ENCODE assay signal across 31 mouse cellular contexts in genomic region chr7:102116579-102117331, GRCm38 (mm10). TPM values are rescaled to one million over a fixed set of nuclear protein-coding genes. Genes with fewer than 3 reads are reported as not detected.
DNase-seq lines count a peak whose midpoint lies in the region; ATAC-seq and TF ChIP-seq lines count a peak whose summit lies in the region.
"Had no signal": no experiment of that assay in that cellular context is flagged by ENCODE, and none has a peak within 500 bp of the region (broad histone marks: within the 10 kb centered on the region; RNA-seq: fewer than 3 reads in every experiment).

Gene Chrna10, minus strand, starts transcription at chr7:102116828.

- WGBS in kidney, embryonic 16.5 days, result 42% methylated on average over 7 of the region's 7 CpGs
- WGBS in kidney, adult 2 months, result 46% methylated on average over 7 of the region's 7 CpGs

- peaks cover 34% of the 10 kb centered on the region for H3K36me3 ChIP-seq in kidney, embryonic 16.5 days (ENCODE audit: insufficient read depth, low read length)
- H3K36me3 ChIP-seq in kidney, adult 2 months (ENCODE audit: control insufficient read depth, insufficient read depth, low read length), result 0 out of 2 replicates have a peak, but pooled peaks cover 3% of the 10 kb centered on the region
- peaks cover 37% of the 10 kb centered on the region for H3K36me3 ChIP-seq in megakaryocyte, embryonic 14.5 days (replicated peaks; ENCODE audit: low read length)

- no peak within 1 kb of the TSS for H3K9ac ChIP-seq in kidney, embryonic 16.5 days (replicated peaks; ENCODE audit: low read length)
- H3K9ac ChIP-seq: embryonic facial prominence, embryonic 12.5 days; forebrain, embryonic 12.5 days; hindbrain, embryonic 15.5 days; kidney, embryonic 15.5 days; liver, embryonic 14.5 days; neural tube, embryonic 12.5 days had no signal

- TF ChIP-seq CTCF in gastrocnemius, adult 2 months (IDR thresholded peaks at IDR 0.05), result no peak
- TF ChIP-seq CTCF in kidney, adult 2 months (conservative IDR thresholded peaks at IDR 0.05; ENCODE audit: insufficient read depth, insufficient read length, low read depth, low read length), result no peak

- H3K4me3 ChIP-seq in gastrocnemius, adult 2 months, result no peak within 1 kb of the TSS
- no peak within 1 kb of the TSS for H3K4me3 ChIP-seq in kidney, embryonic 16.5 days (ENCODE audit: low read length)
- no peak within 1 kb of the TSS for H3K4me3 ChIP-seq in kidney, adult 2 months (ENCODE audit: insufficient read depth, low read depth, low read length)
- H3K4me3 ChIP-seq in megakaryocyte, embryonic 14.5 days (replicated peaks), result peak within 1 kb of the TSS; percentile 38
- H3K4me3 ChIP-seq: embryonic facial prominence, embryonic 12.5 days; erythroblast, embryonic 14.5 days; forebrain, embryonic 12.5 days; hindbrain, embryonic 15.5 days; kidney, embryonic 15.5 days; left cerebral cortex, adult 2 months; neural tube, embryonic 12.5 days had no signal

- no peaks in the 10 kb centered on the region for H3K27me3 ChIP-seq in kidney, embryonic 16.5 days (ENCODE audit: insufficient read depth, low read length)
- no peaks in the 10 kb centered on the region for H3K27me3 ChIP-seq in kidney, adult 2 months (replicated peaks; ENCODE audit: control insufficient read depth, insufficient read depth, low read length)
- peaks cover 23% of the 10 kb centered on the region for H3K27me3 ChIP-seq in megakaryocyte, embryonic 14.5 days (replicated peaks)
- H3K27me3 ChIP-seq: embryonic facial prominence, embryonic 12.5 days; forebrain, embryonic 12.5 days; hindbrain, embryonic 15.5 days; kidney, embryonic 15.5 days; neural tube, embryonic 12.5 days had no signal

- H3K9me3 ChIP-seq in kidney, embryonic 16.5 days (ENCODE audit: low read length), result no peaks in the 10 kb centered on the region
- no peaks in the 10 kb centered on the region for H3K9me3 ChIP-seq in megakaryocyte, embryonic 14.5 days
- H3K9me3 ChIP-seq: embryonic facial prominence, embryonic 12.5 days; forebrain, embryonic 12.5 days; G1E; hindbrain, embryonic 15.5 days; kidney, embryonic 15.5 days; neural tube, embryonic 12.5 days had no signal

- no peak for TF ChIP-seq POLR2A in kidney, adult 2 months (IDR thresholded peaks at IDR 0.05; ENCODE audit: low read depth, low read length)

- peak; percentile 12 for DNase-seq in gastrocnemius, adult 2 months
- no peak for DNase-seq in gastrocnemius, postnatal 14 days
- DNase-seq in kidney, adult 2 months, result no peak
- DNase-seq in layer of hippocampus, adult 8-10 months (ENCODE audit: low spot score in 2 of 2), result no peak
- DNase-seq: adrenal gland, adult 2 months; cerebellum, adult 11-12 months; cerebellum, postnatal 10 days; heart, postnatal 4 days; kidney, postnatal 4 days; retina, postnatal 1 day; right cerebral cortex, postnatal 25 days had no signal

- no peak within 1 kb of the TSS; the same call in 1 of the 2 replicates for H3K27ac ChIP-seq in gastrocnemius, adult 2 months
- no peak within 1 kb of the TSS for H3K27ac ChIP-seq in kidney, embryonic 16.5 days (ENCODE audit: low read length)
- no peak within 1 kb of the TSS for H3K27ac ChIP-seq in kidney, adult 2 months (ENCODE audit: insufficient read depth, low read depth, low read length)
- H3K27ac ChIP-seq: embryonic facial prominence, embryonic 12.5 days; forebrain, embryonic 12.5 days; hindbrain, embryonic 15.5 days; kidney, embryonic 15.5 days; left cerebral cortex, adult 2 months; liver, embryonic 14.5 days; macrophage; neural tube, embryonic 12.5 days had no signal

- H3K4me1 ChIP-seq in kidney, embryonic 16.5 days (ENCODE audit: insufficient read depth, low read length), result no peaks in the 10 kb centered on the region
- H3K4me1 ChIP-seq in kidney, adult 2 months (ENCODE audit: control insufficient read depth, insufficient read depth, low read length), result no peaks in the 10 kb centered on the region
- peaks cover 22% of the 10 kb centered on the region for H3K4me1 ChIP-seq in megakaryocyte, embryonic 14.5 days
- H3K4me1 ChIP-seq: embryonic facial prominence, embryonic 12.5 days; forebrain, embryonic 12.5 days; hindbrain, embryonic 15.5 days; kidney, embryonic 15.5 days; neural tube, embryonic 12.5 days had no signal

- intact Hi-C loops in gastrocnemius, adult 2 months (cut with DNase I), result no loop called here
- intact Hi-C loops in gastrocnemius, postnatal 14 days (cut with DNase I; ENCODE audit: low total_unique reads), result no loop called here

- no peak within 1 kb of the TSS for H3K4me2 ChIP-seq in kidney, embryonic 16.5 days (replicated peaks; ENCODE audit: low read depth, low read length)
- H3K4me2 ChIP-seq: embryonic facial prominence, embryonic 12.5 days; forebrain, embryonic 12.5 days; heart, embryonic 11.5 days; hindbrain, embryonic 15.5 days; kidney, embryonic 15.5 days; midbrain, embryonic 11.5 days; neural tube, embryonic 12.5 days had no signal

- ATAC-seq in kidney, embryonic 16.5 days (ENCODE audit: low FRiP score, low TSS enrichment), result peak; percentile 12; the same call in 1 of the 2 replicates
- no peak for ATAC-seq in megakaryocyte, adult 5-6 weeks (ENCODE audit: poor library complexity, severe bottlenecking)
- ATAC-seq: intestine, postnatal 0 days had no signal

RNA-seq across cellular contexts. Expression of gene Chrna10, which starts in this region (rescaled TPM):
- not detected for total RNA-seq in gastrocnemius, adult 2 months (2021)
- 1 to 10 TPM in 1 of 2 experiments, not detected in 1; 1.0 TPM for total RNA-seq in gastrocnemius, postnatal 14 days (2021)
- polyA plus RNA-seq in kidney, embryonic 16.5 days (2015; fragmentation: Nextera tagmentation; extraction: Ambion mirVana), result not detected in 2 replicates
- 0.03 TPM in 1 of 2 replicates, not detected in the other for polyA plus RNA-seq in kidney, adult 2 months (2012; rRNA removed)
- 0.18 TPM in 1 of 2 replicates, not detected in the other for polyA plus RNA-seq in megakaryocyte, embryonic 14.5 days (2012; ENCODE audit: insufficient read depth, low replicate concordance)
- not detected in 2 replicates for total RNA-seq in megakaryocyte, adult 5-6 weeks (2015)
- total RNA-seq in megakaryocyte, adult 5-6 weeks (2017), result not detected in 2 replicates
- under 1 TPM in 2 of 4 experiments, not detected in 2; 0.16 to 0.25 TPM for total RNA-seq in layer of hippocampus, adult 8-10 months (2022)
- total RNA-seq: adrenal gland, adult 2 months; adrenal gland, postnatal 4 days; gastrocnemius, adult 8-10 months; granulocyte monocyte progenitor cell, adult 5-6 weeks; layer of hippocampus, postnatal 10 days had no signal
- polyA plus RNA-seq: embryonic facial prominence, embryonic 12.5 days; erythroblast, embryonic 14.5 days; forebrain, embryonic 12.5 days; G1E; heart, embryonic 11.5 days; hindbrain, embryonic 15.5 days; intestine, postnatal 0 days; kidney, embryonic 15.5 days; liver, embryonic 14.5 days; macrophage; midbrain, embryonic 11.5 days; neural tube, embryonic 12.5 days had no signal

Comparison
In these comparisons a context has a peak if more than half of its experiments do, and no peak if none do; other contexts are left out.
1. Peak in DNase-seq in gastrocnemius, adult 2 months; RNA of the gene not detected or under 1 TPM.
2. Peak in ATAC-seq in kidney, embryonic 16.5 days; RNA of the gene not detected or under 1 TPM.